Mouse (Mus musculus) limb, embryonic 15.5 days (tissue): ENCODE results near the gene Hnrnpf. TPM values are rescaled to one million over a fixed set of nuclear protein-coding genes. Genes with fewer than 3 reads are reported as not detected.

Experiments used
- ATAC-seq: fragments of 200-750 bp; cut with Nextera tagmentation; 2 replicates; pipeline ENCODE4 v1.8.0; 2017; ENCODE audit warnings: low read depth, moderate TSS enrichment; ENCODE audit not compliant: insufficient number of reproducible peaks, low FRiP score, low TSS enrichment
- H3K27ac ChIP-seq: fragments of 300-500 bp; sonication (generic); 2 replicates; pipeline ENCODE4 v1.5.1; 2015; ENCODE audit warnings: moderate library complexity, mild to moderate bottlenecking, inconsistent platforms
- H3K27me3 ChIP-seq: fragments of 300-500 bp; sonication (generic); 2 replicates; pipeline ENCODE4 v1.6.1; 2015; ENCODE audit warnings: inconsistent platforms
- H3K36me3 ChIP-seq: fragments of 300-500 bp; sonication (generic); 2 replicates; pipeline ENCODE4 v1.6.1; 2015; ENCODE audit warnings: inconsistent platforms
- H3K4me1 ChIP-seq: fragments of 300-500 bp; sonication (generic); 2 replicates; pipeline ENCODE4 v1.6.1; 2015; ENCODE audit warnings: inconsistent platforms
- H3K4me2 ChIP-seq: fragments of 300-500 bp; sonication (generic); 2 replicates; pipeline ENCODE4 v1.6.1; 2015; ENCODE audit warnings: mild to moderate bottlenecking, inconsistent platforms
- H3K4me3 ChIP-seq: fragments of 300-500 bp; sonication (generic); 2 replicates; pipeline ENCODE4 v1.5.1; 2015; ENCODE audit warnings: mild to moderate bottlenecking, inconsistent platforms
- H3K9ac ChIP-seq: fragments of 300-500 bp; sonication (generic); 2 replicates; pipeline ENCODE4 v1.6.1; 2015; ENCODE audit warnings: inconsistent platforms
- H3K9me3 ChIP-seq: fragments of 300-500 bp; sonication (generic); 2 replicates; pipeline ENCODE4 v1.6.1; 2016; ENCODE audit warnings: inconsistent platforms
- WGBS: fragments of 180-500 bp; shearing (Covaris S2); methylation state at CpG from one replicate; pipeline ENCODE4 v1.1.7; 2015; 5-methylcytosine and 5-hydroxymethylcytosine counted together
- polyA plus RNA-seq: library from polyadenylated mRNA; unstranded; fragments of >200 nt; fragmentation: Nextera tagmentation; extraction: Ambion mirVana; gene quantifications from 2 replicates; pipeline ENCODE4 v1.2.1, GENCODE M21; 2015

The Hnrnpf gene
- polyA plus RNA-seq, 1 experiment from 2014 or later = 627 TPM

GRCm38 (mm10) chr6:117914541-117914940, 14.4 kb downstream of the Hnrnpf start:
- Histone ChIP-seq H3K4me3 (no peak overlapping the region), H3K27ac (no peak overlapping the region), H3K9me3 (no peaks in the 10 kb centered on the region), H3K27me3 (no peaks in the 10 kb centered on the region), H3K36me3 (no peaks in the 10 kb centered on the region), H3K4me1 (peaks cover 25% of the 10 kb centered on the region), H3K9ac (no peak overlapping the region), H3K4me2 (no peak overlapping the region)
- no peak for ATAC-seq

GRCm38 (mm10) chr6:117916205-117916736, 16.1 kb downstream of the Hnrnpf start:
- H3K9me3 ChIP-seq = no peaks in the 10 kb centered on the region
- H3K27me3 ChIP-seq = no peaks in the 10 kb centered on the region
- WGBS = 2% methylated on average over 12 of the region's 12 CpGs
- peak overlapping the region; percentile 67 for H3K9ac ChIP-seq
- H3K4me3 ChIP-seq = peak overlapping the region; percentile 66
- ATAC-seq = no peak
- H3K4me2 ChIP-seq = peak overlapping the region; percentile 67
- H3K4me1 ChIP-seq = peaks cover 28% of the 10 kb centered on the region
- no peaks in the 10 kb centered on the region for H3K36me3 ChIP-seq
- H3K27ac ChIP-seq = peak overlapping the region; percentile 97

GRCm38 (mm10) chr6:117916737-117917426, 16.8 kb downstream of the Hnrnpf start:
- Histone ChIP-seq H3K27ac (peak overlapping the region; percentile 97), H3K36me3 (peaks cover 4% of the 10 kb centered on the region; the same call in 1 of the 2 replicates), H3K4me3 (peak overlapping the region; percentile 66), H3K9me3 (no peaks in the 10 kb centered on the region), H3K9ac (peak overlapping the region; percentile 67), H3K4me2 (peak overlapping the region; percentile 67), H3K4me1 (peaks cover 28% of the 10 kb centered on the region), H3K27me3 (no peaks in the 10 kb centered on the region)
- WGBS = 1% methylated on average over 62 of the region's 62 CpGs
- peak; percentile 89 for ATAC-seq

- under 1% methylated on average over 21 of the region's 21 CpGs for WGBS
- Histone ChIP-seq H3K27ac (peak overlapping the region; percentile 97), H3K27me3 (no peaks in the 10 kb centered on the region), H3K4me3 (peak overlapping the region; percentile 66), H3K36me3 (peaks cover 4% of the 10 kb centered on the region; the same call in 1 of the 2 replicates), H3K9me3 (no peaks in the 10 kb centered on the region), H3K4me2 (peak overlapping the region; percentile 67), H3K9ac (peak overlapping the region; percentile 67), H3K4me1 (peaks cover 28% of the 10 kb centered on the region)
- ATAC-seq = no peak
Measured at GRCm38 (mm10) chr6:117917576-117917975, 17.5 kb downstream of the Hnrnpf start.

- no peaks in the 10 kb centered on the region for H3K9me3 ChIP-seq
- H3K4me1 ChIP-seq = peaks cover 28% of the 10 kb centered on the region
- H3K27ac ChIP-seq = peak overlapping the region; percentile 97
- H3K27me3 ChIP-seq = no peaks in the 10 kb centered on the region
- H3K9ac ChIP-seq = peak overlapping the region; percentile 67
- peaks cover 4% of the 10 kb centered on the region; the same call in 1 of the 2 replicates for H3K36me3 ChIP-seq
- 12% methylated on average over 5 of the region's 5 CpGs for WGBS
- ATAC-seq = no peak
- H3K4me2 ChIP-seq = peak overlapping the region; percentile 67
- peak overlapping the region; percentile 66 for H3K4me3 ChIP-seq
Measured at GRCm38 (mm10) chr6:117918043-117918442, 17.9 kb downstream of the Hnrnpf start.

GRCm38 (mm10) chr6:117920659-117921640, 20.8 kb downstream of the Hnrnpf start:
- ATAC-seq = no peak
- 52% methylated on average over 3 of the region's 3 CpGs for WGBS
- Histone ChIP-seq H3K4me3 (no peak overlapping the region), H3K36me3 (peaks cover 9% of the 10 kb centered on the region), H3K9ac (no peak overlapping the region), H3K4me2 (no peak overlapping the region), H3K9me3 (no peaks in the 10 kb centered on the region), H3K27me3 (no peaks in the 10 kb centered on the region), H3K27ac (no peak overlapping the region), H3K4me1 (peaks cover 25% of the 10 kb centered on the region)

GRCm38 (mm10) chr6:117922041-117922440, 21.9 kb downstream of the Hnrnpf start:
- 95% methylated on average over 3 of the region's 3 CpGs for WGBS
- Histone ChIP-seq H3K4me3 (no peak overlapping the region), H3K27me3 (no peaks in the 10 kb centered on the region), H3K27ac (no peak overlapping the region), H3K4me2 (no peak overlapping the region), H3K36me3 (peaks cover 19% of the 10 kb centered on the region), H3K9me3 (no peaks in the 10 kb centered on the region), H3K4me1 (peaks cover 20% of the 10 kb centered on the region), H3K9ac (no peak overlapping the region)
- no peak for ATAC-seq

GRCm38 (mm10) chr6:117926871-117927491, 26.9 kb downstream of the Hnrnpf start:
- Histone ChIP-seq H3K4me1 (no peaks in the 10 kb centered on the region), H3K4me3 (no peak overlapping the region), H3K36me3 (peaks cover 45% of the 10 kb centered on the region), H3K4me2 (no peak overlapping the region), H3K9me3 (no peaks in the 10 kb centered on the region), H3K27me3 (no peaks in the 10 kb centered on the region), H3K9ac (no peak overlapping the region), H3K27ac (no peak overlapping the region)
- 74% methylated on average over 4 of the region's 4 CpGs for WGBS
- no peak for ATAC-seq

GRCm38 (mm10) chr6:117927955-117928354, 27.8 kb downstream of the Hnrnpf start:
- Histone ChIP-seq H3K36me3 (peaks cover 45% of the 10 kb centered on the region), H3K27ac (no peak overlapping the region), H3K9me3 (no peaks in the 10 kb centered on the region), H3K27me3 (no peaks in the 10 kb centered on the region), H3K4me1 (no peaks in the 10 kb centered on the region), H3K4me2 (no peak overlapping the region), H3K9ac (no peak overlapping the region), H3K4me3 (no peak overlapping the region)
- no peak for ATAC-seq
- WGBS = 87% methylated on average over 7 of the region's 7 CpGs

- Histone ChIP-seq H3K27ac (no peak overlapping the region), H3K9me3 (no peaks in the 10 kb centered on the region), H3K36me3 (peaks cover 45% of the 10 kb centered on the region), H3K9ac (no peak overlapping the region), H3K4me2 (no peak overlapping the region), H3K27me3 (no peaks in the 10 kb centered on the region), H3K4me3 (no peak overlapping the region), H3K4me1 (no peaks in the 10 kb centered on the region)
- 84% methylated on average over 5 of the region's 5 CpGs for WGBS
- ATAC-seq = no peak
Measured at GRCm38 (mm10) chr6:117928746-117929145, 28.6 kb downstream of the Hnrnpf start.

GRCm38 (mm10) chr6:117929945-117930655, 30.0 kb downstream of the Hnrnpf start:
- no peak for ATAC-seq
- 92% methylated on average over 3 of the region's 3 CpGs for WGBS
- no peaks in the 10 kb centered on the region for H3K9me3 ChIP-seq
- H3K9ac ChIP-seq = no peak overlapping the region
- no peaks in the 10 kb centered on the region for H3K27me3 ChIP-seq
- peaks cover 3% of the 10 kb centered on the region; the same call in 1 of the 2 replicates for H3K4me1 ChIP-seq
- no peak overlapping the region for H3K4me3 ChIP-seq
- no peak overlapping the region for H3K4me2 ChIP-seq
- no peak overlapping the region for H3K27ac ChIP-seq
- peaks cover 45% of the 10 kb centered on the region for H3K36me3 ChIP-seq
